Mouse (Mus musculus): ENCODE measurements at regions not wholly inside any gene's neighbourhood (a gene's known extent, or its start where the extent isn't known, plus 50 kb on each side); places are given as distances from the start of the nearest gene placed in this dataset.

- TF ChIP-seq CTCF (IDR thresholded peaks at IDR 0.05; ENCODE audit: low read depth) (no peak), EP300 (IDR thresholded peaks at IDR 0.05; ENCODE audit: low read depth) (no peak)
Observed at GRCm38 (mm10) chr8:93683773-93684391, 125.9 kb upstream of the Gnao1 start.

Data from heart, postnatal 0 days (tissue).